Mouse (Mus musculus) kidney, adult 2 months (tissue): ENCODE measurements around the gene Smco2. TPM values are rescaled to one million over a fixed set of nuclear protein-coding genes. Genes with fewer than 3 reads are reported as not detected.

Experiments
- DNase-seq: peaks from one replicate; pipeline ENCODE4 v3.0.0; 2021
- H3K27ac ChIP-seq: fragments of 200-500 bp; 2 replicates; pipeline ENCODE4 v1.5.1; 2012; ENCODE audit warnings: low read depth, low read length, control low read depth, inconsistent platforms; ENCODE audit not compliant: insufficient read depth
- H3K27me3 ChIP-seq: fragments of 200-500 bp; replicated peaks from 2 replicates; pipeline ENCODE4 v1.6.1; 2012; ENCODE audit warnings: mild to moderate bottlenecking, moderate library complexity, low read length, inconsistent platforms; ENCODE audit not compliant: control insufficient read depth, insufficient read depth
- H3K36me3 ChIP-seq: fragments of 200-500 bp; 2 replicates; pipeline ENCODE4 v1.6.1; 2012; ENCODE audit warnings: mild to moderate bottlenecking, moderate library complexity, low read length, inconsistent platforms; ENCODE audit not compliant: control insufficient read depth, insufficient read depth
- H3K4me1 ChIP-seq: fragments of 200-500 bp; 2 replicates; pipeline ENCODE4 v1.6.1; 2011; ENCODE audit warnings: low read length; ENCODE audit not compliant: control insufficient read depth, insufficient read depth
- H3K4me3 ChIP-seq: fragments of 200-500 bp; 2 replicates; pipeline ENCODE4 v1.5.1; 2011; ENCODE audit warnings: mild to moderate bottlenecking, low read depth, low read length, control low read depth; ENCODE audit not compliant: insufficient read depth
- CTCF ChIP-seq: fragments of 200-500 bp; conservative IDR thresholded peaks from 2 replicates; pipeline ENCODE4 v1.5.1; 2011; ENCODE audit warnings: low read depth, mild to moderate bottlenecking, control low read depth, low read length, moderate library complexity, mixed read lengths; ENCODE audit not compliant: insufficient read depth, insufficient read length
- POLR2A ChIP-seq: fragments of 200-500 bp; IDR thresholded peaks from one replicate; pipeline ENCODE4 v1.6.1; 2011; ENCODE audit warnings: low read depth, low read length, control low read depth
- WGBS: fragments of 180-500 bp; shearing (Covaris S2); methylation state at CpG from one replicate; pipeline ENCODE4 v1.1.7; 2018; 5-methylcytosine and 5-hydroxymethylcytosine counted together
- polyA plus RNA-seq: library from polyadenylated mRNA; depleted of rRNA; stranded (reverse); fragments of >200 nt; gene quantifications from 2 replicates; pipeline ENCODE4 v1.2.3, GENCODE M21; 2012

Gene Smco2
- polyA plus RNA-seq, 1 experiment, result not detected

GRCm38 (mm10) chr6:146845347-146845746 is 4.6 kb upstream of the Smco2 start:
- Histone ChIP-seq H3K27me3 (no peaks in the 10 kb centered on the region), H3K36me3 (no peaks in the 10 kb centered on the region), H3K4me1 (no peaks in the 10 kb centered on the region), H3K27ac (no peak overlapping the region), H3K4me3 (no peak overlapping the region)
- no peak for DNase-seq
- WGBS, result 94% methylated on average over 5 of the region's 5 CpGs
- TF ChIP-seq CTCF (no peak), POLR2A (no peak)

- H3K27me3 ChIP-seq, result no peaks in the 10 kb centered on the region
- no peaks in the 10 kb centered on the region for H3K4me1 ChIP-seq
- WGBS, result 72% methylated on average over 15 of the region's 15 CpGs
- no peak overlapping the region for H3K4me3 ChIP-seq
- H3K36me3 ChIP-seq, result no peaks in the 10 kb centered on the region
- no peak for DNase-seq
- H3K27ac ChIP-seq, result no peak overlapping the region
- no peak for TF ChIP-seq POLR2A
- no peak for TF ChIP-seq CTCF
These were observed 3.7 kb upstream of the Smco2 start for GRCm38 (mm10) chr6:146845961-146846750.

- Histone ChIP-seq H3K4me3 (no peak overlapping the region), H3K27ac (no peak overlapping the region), H3K36me3 (no peaks in the 10 kb centered on the region), H3K4me1 (no peaks in the 10 kb centered on the region), H3K27me3 (no peaks in the 10 kb centered on the region)
- DNase-seq, result no peak
- WGBS, result 93% methylated on average over 3 of the region's 3 CpGs
- TF ChIP-seq POLR2A (no peak), CTCF (no peak)
These were observed 2.5 kb upstream of the Smco2 start for GRCm38 (mm10) chr6:146847402-146847801.

- no peak for DNase-seq
- H3K36me3 ChIP-seq, result no peaks in the 10 kb centered on the region
- no peaks in the 10 kb centered on the region for H3K4me1 ChIP-seq
- no peaks in the 10 kb centered on the region for H3K27me3 ChIP-seq
- WGBS, result 91% methylated on average over 3 of the region's 3 CpGs
- no peak for TF ChIP-seq CTCF
- TF ChIP-seq POLR2A, result no peak
- H3K4me3 ChIP-seq, result no peak overlapping the region
- H3K27ac ChIP-seq, result no peak overlapping the region
These were observed 1.6 kb upstream of the Smco2 start for GRCm38 (mm10) chr6:146848281-146848680.

GRCm38 (mm10) chr6:146851916-146852315 is 2.0 kb downstream of the Smco2 start:
- no peaks in the 10 kb centered on the region for H3K36me3 ChIP-seq
- H3K27ac ChIP-seq, result no peak overlapping the region
- DNase-seq, result no peak
- 79% methylated on average over 3 of the region's 3 CpGs for WGBS
- TF ChIP-seq POLR2A, result no peak
- no peak for TF ChIP-seq CTCF
- H3K4me3 ChIP-seq, result no peak overlapping the region
- H3K4me1 ChIP-seq, result no peaks in the 10 kb centered on the region
- H3K27me3 ChIP-seq, result no peaks in the 10 kb centered on the region

GRCm38 (mm10) chr6:146852739-146853138 is 2.8 kb downstream of the Smco2 start:
- 78% methylated on average over 4 of the region's 4 CpGs for WGBS

GRCm38 (mm10) chr6:146855185-146855584 is 5.3 kb downstream of the Smco2 start:
- 95% methylated on average over 9 of the region's 9 CpGs for WGBS
- H3K4me3 ChIP-seq, result no peak overlapping the region
- no peak for TF ChIP-seq CTCF
- no peak for TF ChIP-seq POLR2A

More at GRCm38 (mm10) chr6:146852739-146853138, 2.8 kb downstream of the Smco2 start:
- no peaks in the 10 kb centered on the region for H3K4me1 ChIP-seq
- TF ChIP-seq CTCF, result no peak
- TF ChIP-seq POLR2A, result no peak
- no peak for DNase-seq
- no peaks in the 10 kb centered on the region for H3K27me3 ChIP-seq
- no peak overlapping the region for H3K4me3 ChIP-seq
- H3K27ac ChIP-seq, result no peak overlapping the region
- H3K36me3 ChIP-seq, result no peaks in the 10 kb centered on the region

More at GRCm38 (mm10) chr6:146855185-146855584, 5.3 kb downstream of the Smco2 start:
- DNase-seq, result no peak
- Histone ChIP-seq H3K27me3 (no peaks in the 10 kb centered on the region), H3K36me3 (no peaks in the 10 kb centered on the region), H3K4me1 (no peaks in the 10 kb centered on the region), H3K27ac (no peak overlapping the region)
